ENCODE assay signal across 8 mouse cellular contexts in genomic region chr11:98836651-98837141, GRCm38 (mm10). TPM values are rescaled to one million over a fixed set of nuclear protein-coding genes. Genes with fewer than 3 reads are reported as not detected.
DNase-seq lines count a peak whose midpoint lies in the region; ATAC-seq lines count a peak whose summit lies in the region.

Gene Rapgefl1, plus strand, starts transcription at chr11:98836785.

- ATAC-seq in common myeloid progenitor, adult 5-6 weeks (replicated peaks; ENCODE audit: low read depth, poor library complexity, severe bottlenecking): peak; percentile 89

- DNase-seq in adrenal gland, adult (ENCODE audit: inconsistent age in 2 of 2, low spot score in 1 of 2): peak; percentile 85 to 96
- DNase-seq in gastrocnemius, adult 8-10 months (ENCODE audit: low spot score in 2 of 2): peak; percentile 72 to 73
- peak; percentile 86 for DNase-seq in induced T-regulatory cell, adult 2 months (ENCODE audit: low read depth)
- peak; percentile 71 to 82 for DNase-seq in left cerebral cortex, postnatal 14 days (ENCODE audit: low spot score in 2 of 2)
- peak; percentile 82 for DNase-seq in mesoderm, embryonic 11.5 days (ENCODE audit: low read depth, low spot score)
- peak; percentile 83 for DNase-seq in right cerebral cortex, postnatal 25 days
- DNase-seq in yolk sac, embryonic 10.5 days (ENCODE audit: low spot score): peak; percentile 86

- intact Hi-C loops in left cerebral cortex, postnatal 14 days (cut with DNase I): no loop called here

RNA-seq across cellular contexts. Expression of gene Rapgefl1, which starts in this region (rescaled TPM):
- 0.53 and 0.64 TPM in 2 replicates for total RNA-seq in common myeloid progenitor, adult 5-6 weeks (2017)
- total RNA-seq in gastrocnemius, adult 8-10 months (2022): under 1 TPM in 2 of 4 experiments, not detected in 2; 0.08 to 0.29 TPM
- 100 to 1,000 TPM; 141 to 143 TPM for total RNA-seq in left cerebral cortex, postnatal 14 days (2021)

Comparison
In these comparisons a context has a peak if more than half of its experiments do, and no peak if none do; other contexts are left out.
1. Peak in every context shown above with its lines: DNase-seq and ATAC-seq.
2. RNA of gene Rapgefl1 (total RNA-seq): 141 to 143 TPM in left cerebral cortex, postnatal 14 days; 0.53 to 0.64 TPM in common myeloid progenitor, adult 5-6 weeks and 0.08 to 0.29 TPM in gastrocnemius, adult 8-10 months; every median in the first group is over 10 times any median in the second.
3. Peak in ATAC-seq in common myeloid progenitor, adult 5-6 weeks; RNA of the gene not detected or under 1 TPM.
4. Peak in DNase-seq in gastrocnemius, adult 8-10 months; RNA of the gene not detected or under 1 TPM.